Mouse (Mus musculus): ENCODE data around the gene Fgfr2.

DNA sequence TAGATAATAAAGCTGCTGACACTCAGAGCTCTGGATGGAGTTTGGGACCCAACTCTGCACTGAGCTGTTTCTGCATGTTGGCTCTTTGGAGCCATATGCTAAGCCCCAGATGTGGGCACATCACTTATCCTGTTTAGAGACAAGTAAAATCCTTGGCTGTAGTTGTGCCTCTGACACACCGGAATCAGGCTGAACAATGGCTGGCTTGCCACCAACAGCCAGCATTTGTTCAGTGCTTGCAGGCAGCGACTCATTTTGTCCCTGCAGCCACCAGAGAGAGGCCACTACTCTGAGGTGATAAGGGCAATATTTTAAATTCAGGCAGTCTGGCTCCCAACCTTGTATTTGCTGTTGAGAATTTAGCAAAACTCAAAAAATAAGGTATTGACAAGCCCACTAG is 454.5 kb downstream of the Fgfr2 start:
- no peak for TF ChIP-seq CTCF (conservative IDR thresholded peaks at IDR 0.05; ENCODE audit: low read length)
- no peak for TF ChIP-seq NANOG (IDR thresholded peaks at IDR 0.05; ENCODE audit: borderline replicate concordance, low read length)
- no peak for TF ChIP-seq POU5F1 (IDR thresholded peaks at IDR 0.05; ENCODE audit: borderline replicate concordance, low read length)

Data from E14TG2a.4 (cell line).